Mouse (Mus musculus) embryonic fibroblast, embryonic 13.5 days (primary cell): Measurements from ENCODE around the gene Ddx55.

ENCODE experiments used
- CTCF ChIP-seq: IDR thresholded peaks from 2 replicates; pipeline ENCODE4 v1.5.1; 2011; ENCODE audit warnings: mild to moderate bottlenecking, control low read depth, low read length, moderate library complexity, borderline replicate concordance; ENCODE audit not compliant: insufficient read depth
- POLR2A ChIP-seq: IDR thresholded peaks from 2 replicates; pipeline ENCODE4 v1.6.1; 2011; ENCODE audit warnings: low read depth, mild to moderate bottlenecking, control low read depth, low read length, moderate library complexity

DNA sequence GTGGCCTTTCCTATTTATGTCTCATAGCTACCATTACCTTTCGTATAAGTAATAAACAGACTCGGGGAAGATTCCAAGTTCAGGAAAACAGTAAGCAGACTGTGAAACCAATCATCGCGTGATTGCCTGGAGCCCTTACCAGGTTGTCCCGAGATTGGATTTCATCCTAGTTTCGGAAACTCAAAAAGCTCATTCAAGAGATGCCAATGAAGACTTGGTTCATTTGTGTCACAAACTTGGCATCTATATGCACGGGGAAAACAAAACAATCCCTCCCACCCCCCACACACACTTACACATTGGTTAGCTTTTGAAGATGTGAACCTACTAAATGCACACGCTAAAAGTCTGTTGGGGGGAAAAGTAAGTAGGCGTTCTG lies 581 bp upstream of the Ddx55 start:
- TF ChIP-seq CTCF = no peak
- TF ChIP-seq POLR2A = 0 out of 2 replicates have a peak, but pooled peaks have one; percentile 2
